Mouse (Mus musculus): ENCODE results near the gene Pdlim5.

GRCm38 (mm10) chr3:142295287-142295676 lies 100.2 kb downstream of the Pdlim5 start:
- TF ChIP-seq POLR2A (IDR thresholded peaks at IDR 0.05; ENCODE audit: control insufficient read depth, low read depth, low read length) (no peak), CTCF (IDR thresholded peaks at IDR 0.05; ENCODE audit: control insufficient read depth, insufficient read depth, insufficient replicate concordance, low read depth, low read length) (no peak)

All from testis, adult 2 months (tissue).